Mouse (Mus musculus): ENCODE results near the gene Ncor2. TPM values are rescaled to one million over a fixed set of nuclear protein-coding genes. Genes with fewer than 3 reads are reported as not detected.

Gene Ncor2
- polyA plus RNA-seq, 1 experiment from 2014 or later, result 36.5 TPM

DNA sequence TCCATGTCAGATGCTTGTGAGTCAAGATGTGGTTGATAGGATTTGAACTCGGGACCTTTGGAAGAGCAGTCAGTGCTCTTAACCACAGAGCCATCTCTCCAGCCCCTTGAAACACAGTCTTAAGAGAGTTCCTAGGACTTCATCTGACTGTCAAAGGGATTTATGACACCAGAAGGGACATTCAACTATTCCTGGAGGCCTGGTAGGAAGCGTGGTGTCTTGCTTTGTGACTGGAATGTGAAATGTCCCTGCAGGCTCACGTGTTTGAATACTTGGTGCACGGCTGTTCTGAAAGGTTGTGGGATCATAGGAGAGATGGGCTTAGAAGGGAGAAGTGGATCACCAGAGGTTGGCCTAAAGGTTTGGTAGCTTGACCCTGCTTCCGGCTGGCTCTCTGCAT, 192.4 kb downstream of the Ncor2 start:
- H3K9me3 ChIP-seq (ENCODE audit: low read depth, low read length), result no peaks in the 10 kb centered on the region; the same call in 1 of the 2 replicates

DNA sequence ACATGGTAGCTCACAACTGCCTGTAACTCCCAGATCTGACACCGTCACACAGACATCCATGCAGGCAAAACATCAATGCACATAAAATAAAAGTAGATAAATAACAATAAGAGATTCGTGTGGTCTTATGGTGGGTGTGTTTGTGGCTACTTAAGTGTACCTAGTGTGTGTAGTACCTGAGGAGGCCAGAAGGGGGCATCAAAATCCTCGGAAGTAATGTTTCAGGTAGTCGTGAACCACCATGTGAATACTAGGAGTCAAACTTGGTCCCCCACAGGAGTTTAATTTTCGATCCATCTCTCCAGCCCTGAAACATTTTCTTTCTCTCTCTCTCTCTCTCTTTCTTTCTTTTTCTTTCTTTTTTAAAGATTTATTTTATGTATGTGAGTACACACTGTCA, 192.8 kb downstream of the Ncor2 start:
- peak; percentile 43 for TF ChIP-seq CTCF (IDR thresholded peaks at IDR 0.05; ENCODE audit: low read depth)
- no peak overlapping the region for H3K9ac ChIP-seq
- no peaks in the 10 kb centered on the region; the same call in 1 of the 2 replicates for H3K9me3 ChIP-seq (ENCODE audit: low read depth, low read length)
- no peaks in the 10 kb centered on the region for H3K27me3 ChIP-seq (ENCODE audit: insufficient read depth, low read length)
- 80% methylated on average over 5 of the region's 5 CpGs for WGBS
- H3K4me2 ChIP-seq, result no peak overlapping the region
- ATAC-seq (ENCODE audit: insufficient read depth), result no peak
- no peaks in the 10 kb centered on the region for H3K4me1 ChIP-seq (ENCODE audit: insufficient read depth)
- no peak overlapping the region for H3K27ac ChIP-seq (ENCODE audit: low read depth)
- H3K36me3 ChIP-seq (ENCODE audit: insufficient read depth), result no peaks in the 10 kb centered on the region
- no peak overlapping the region for H3K4me3 ChIP-seq (ENCODE audit: low read depth, low read length)
- no peak for DNase-seq

More for the DNA sequence above, 192.4 kb downstream of the Ncor2 start:
- H3K36me3 ChIP-seq (ENCODE audit: insufficient read depth), result no peaks in the 10 kb centered on the region
- H3K4me2 ChIP-seq, result no peak overlapping the region
- H3K9ac ChIP-seq, result no peak overlapping the region
- H3K27ac ChIP-seq (ENCODE audit: low read depth), result no peak overlapping the region
- H3K4me1 ChIP-seq (ENCODE audit: insufficient read depth), result no peaks in the 10 kb centered on the region
- WGBS, result 79% methylated on average over 5 of the region's 5 CpGs
- no peak for ATAC-seq (ENCODE audit: insufficient read depth)
- TF ChIP-seq CTCF (IDR thresholded peaks at IDR 0.05; ENCODE audit: low read depth), result no peak
- no peaks in the 10 kb centered on the region for H3K27me3 ChIP-seq (ENCODE audit: insufficient read depth, low read length)
- DNase-seq, result no peak
- no peak overlapping the region for H3K4me3 ChIP-seq (ENCODE audit: low read depth, low read length)

DNA sequence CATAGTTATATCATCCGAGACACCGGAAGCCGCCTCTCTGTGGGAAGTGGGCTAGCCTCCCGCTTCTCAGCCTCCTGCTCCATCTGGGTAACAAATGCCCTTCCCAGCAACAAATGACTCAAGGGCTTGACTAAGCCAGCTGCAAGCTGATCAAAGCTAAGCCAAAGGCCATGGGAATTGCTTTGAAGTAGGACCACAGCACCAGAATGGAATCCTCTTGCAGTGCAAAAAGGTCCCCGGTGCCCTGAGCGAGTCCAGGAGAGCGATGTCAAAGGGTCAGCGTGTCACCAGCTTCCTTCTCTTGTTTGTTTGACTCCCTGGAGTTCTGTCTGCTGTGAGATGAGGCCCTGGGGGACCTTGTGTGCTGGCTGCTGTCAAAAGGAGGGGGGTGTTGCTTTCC, 209.2 kb downstream of the Ncor2 start:
- Histone ChIP-seq H3K4me3 (ENCODE audit: low read depth, low read length) (no peak overlapping the region), H3K27ac (ENCODE audit: low read depth) (no peak overlapping the region), H3K9ac (no peak overlapping the region; the same call in 1 of the 2 replicates), H3K4me1 (ENCODE audit: insufficient read depth) (no peaks in the 10 kb centered on the region), H3K9me3 (ENCODE audit: low read depth, low read length) (no peaks in the 10 kb centered on the region), H3K27me3 (ENCODE audit: insufficient read depth, low read length) (no peaks in the 10 kb centered on the region), H3K4me2 (no peak overlapping the region), H3K36me3 (ENCODE audit: insufficient read depth) (no peaks in the 10 kb centered on the region)
- 27% methylated on average over 8 of the region's 8 CpGs for WGBS
- DNase-seq (peak; percentile 23), ATAC-seq (ENCODE audit: insufficient read depth) (no peak)
- TF ChIP-seq CTCF (IDR thresholded peaks at IDR 0.05; ENCODE audit: low read depth), result no peak

Other genes with a start within 250 kb of the Ncor2 start
- gene Rflna, start 176.0 kb downstream of the Ncor2 start, polyA plus RNA-seq (2014; fragmentation: Nextera tagmentation; extraction: Ambion mirVana), result 7.4 and 9.3 TPM in 2 replicates
- 51.4 and 58.0 TPM in 2 replicates for gene Scarb1, start 161.9 kb upstream of the Ncor2 start, polyA plus RNA-seq (2014; fragmentation: Nextera tagmentation; extraction: Ambion mirVana)
- gene Gm10382, start 210.1 kb upstream of the Ncor2 start, polyA plus RNA-seq (2014; fragmentation: Nextera tagmentation; extraction: Ambion mirVana), result 0.45 and 0.46 TPM in 2 replicates
- gene Ubc, start 211.0 kb upstream of the Ncor2 start, polyA plus RNA-seq (2014; fragmentation: Nextera tagmentation; extraction: Ambion mirVana), result 1,057 and 1,103 TPM in 2 replicates

Measured in lung, embryonic 14.5 days (tissue).